Mouse (Mus musculus) bone marrow, adult 2 months (tissue): ENCODE measurements around the gene Raver2.

Source experiments
- CTCF ChIP-seq: fragments of 200-500 bp; IDR thresholded peaks from 2 replicates; pipeline ENCODE4 v1.5.1; 2011; ENCODE audit warnings: low read length, control low read depth; ENCODE audit not compliant: control insufficient read depth, insufficient read depth
- POLR2A ChIP-seq: fragments of 200-500 bp; IDR thresholded peaks from 2 replicates; pipeline ENCODE4 v1.6.1; 2011; ENCODE audit warnings: low read depth, mild to moderate bottlenecking, control low read depth, low read length, borderline replicate concordance; ENCODE audit not compliant: control insufficient read depth

- TF ChIP-seq CTCF (no peak), POLR2A (no peak)
These were observed 24.6 kb upstream of the Raver2 start for GRCm38 (mm10) chr4:101044149-101044548.
